Mouse (Mus musculus) heart, postnatal 0 days (tissue): ENCODE results near the gene Mfap2. TPM values are rescaled to one million over a fixed set of nuclear protein-coding genes. Genes with fewer than 3 reads are reported as not detected.

Experiments used
- ATAC-seq: fragments of 200-750 bp; cut with Nextera tagmentation; 2 replicates; pipeline ENCODE4 v1.8.0; 2017; ENCODE audit warnings: low read depth, moderate number of reproducible peaks, moderate library complexity; ENCODE audit not compliant: insufficient read depth
- DNase-seq: peaks from one replicate; pipeline ENCODE4 v3.0.0-alpha.2; 2016; ENCODE audit warnings: low spot score
- H3K27ac ChIP-seq: fragments of 300-500 bp; sonication (generic); 2 replicates; pipeline ENCODE4 v1.5.1; 2014; ENCODE audit warnings: low read depth, mild to moderate bottlenecking
- H3K27me3 ChIP-seq: fragments of 300-500 bp; sonication (generic); 2 replicates; pipeline ENCODE4 v1.6.1; 2014; ENCODE audit warnings: low read length, mixed read lengths; ENCODE audit not compliant: control insufficient read depth, insufficient read depth
- H3K36me3 ChIP-seq: fragments of 300-500 bp; sonication (generic); replicated peaks from 2 replicates; pipeline ENCODE4 v1.6.1; 2014; ENCODE audit warnings: low read length, mixed read lengths; ENCODE audit not compliant: control insufficient read depth, insufficient read depth
- H3K4me1 ChIP-seq: fragments of 300-500 bp; sonication (generic); 2 replicates; pipeline ENCODE4 v1.6.1; 2014; ENCODE audit warnings: antibody characterized with exemption; ENCODE audit not compliant: control insufficient read depth, insufficient read depth
- H3K4me2 ChIP-seq: fragments of 300-500 bp; sonication (generic); 2 replicates; pipeline ENCODE4 v1.6.1; 2014; ENCODE audit warnings: low read depth, mild to moderate bottlenecking, low read length, moderate library complexity
- H3K4me3 ChIP-seq: fragments of 300-500 bp; sonication (generic); 2 replicates; pipeline ENCODE4 v1.5.1; 2014; ENCODE audit warnings: low read depth, low read length
- H3K9ac ChIP-seq: fragments of 300-500 bp; sonication (generic); replicated peaks from 2 replicates; pipeline ENCODE4 v1.6.1; 2014; ENCODE audit warnings: low read depth, low read length, mixed read lengths
- H3K9me3 ChIP-seq: fragments of 300-500 bp; sonication (generic); replicated peaks from 2 replicates; pipeline ENCODE4 v1.6.1; 2016; ENCODE audit warnings: low read length; ENCODE audit not compliant: control insufficient read depth
- CTCF ChIP-seq: IDR thresholded peaks from 2 replicates; pipeline ENCODE4 v1.5.1; 2016; ENCODE audit warnings: antibody characterized with exemption, control low read depth, low read depth
- EP300 ChIP-seq: IDR thresholded peaks from 2 replicates; pipeline ENCODE4 v1.6.1; 2016; ENCODE audit warnings: antibody characterized with exemption, low read depth
- whole genome bisulfite sequencing: fragments of 180-500 bp; shearing (Covaris S2); extraction: QIAGEN DNeasy Blood & Tissue Kit; methylation state at CpG from one replicate; pipeline ENCODE4 v1.1.7; 2014; 5-methylcytosine and 5-hydroxymethylcytosine counted together
- polyA plus RNA-seq: library from polyadenylated mRNA; unstranded; fragments of >200 nt; fragmentation: Nextera tagmentation; extraction: Ambion mirVana; gene quantifications from 2 replicates; pipeline ENCODE4 v1.2.1, GENCODE M21; 2015
- total RNA-seq: library from RNA; depleted of rRNA; stranded (reverse); fragments of >200 nt; gene quantifications from 2 replicates; pipeline ENCODE4 v1.2.3, GENCODE M21; 2014; ENCODE audit warnings: low replicate concordance

Gene Mfap2
- total and polyA plus RNA-seq, 2 experiments from 2014 or later: 45.0 to 114 TPM

DNA sequence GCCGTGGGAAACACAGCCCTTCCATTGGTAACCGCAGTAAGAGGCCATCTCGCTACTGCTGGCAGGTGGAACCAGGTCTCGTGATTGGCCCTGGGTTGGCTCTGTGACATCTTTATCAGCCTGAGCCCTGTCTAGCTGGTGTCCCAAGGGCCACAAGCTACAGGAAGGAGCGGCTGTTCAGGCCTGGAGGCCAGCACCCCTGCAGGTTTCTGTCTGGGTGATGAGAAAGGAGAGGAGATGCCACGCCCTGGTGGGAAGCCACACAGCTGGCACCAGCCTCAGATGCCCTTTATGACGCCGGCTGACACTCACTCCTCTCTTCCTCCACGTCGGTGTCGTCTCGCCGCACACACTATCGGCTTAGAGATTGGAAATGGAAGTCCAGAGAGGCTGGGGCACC is 20.8 kb upstream of the Mfap2 start:
- Histone ChIP-seq H3K4me1 (peaks cover 6% of the 10 kb centered on the region), H3K27ac (no peak overlapping the region), H3K4me3 (no peak overlapping the region), H3K36me3 (peaks cover 19% of the 10 kb centered on the region), H3K4me2 (no peak overlapping the region), H3K9me3 (no peaks in the 10 kb centered on the region), H3K27me3 (no peaks in the 10 kb centered on the region), H3K9ac (no peak overlapping the region)
- 83% methylated on average over 14 of the region's 14 CpGs for WGBS
- no peak for TF ChIP-seq CTCF
- TF ChIP-seq EP300: no peak
- ATAC-seq: no peak
- no peak for DNase-seq

DNA sequence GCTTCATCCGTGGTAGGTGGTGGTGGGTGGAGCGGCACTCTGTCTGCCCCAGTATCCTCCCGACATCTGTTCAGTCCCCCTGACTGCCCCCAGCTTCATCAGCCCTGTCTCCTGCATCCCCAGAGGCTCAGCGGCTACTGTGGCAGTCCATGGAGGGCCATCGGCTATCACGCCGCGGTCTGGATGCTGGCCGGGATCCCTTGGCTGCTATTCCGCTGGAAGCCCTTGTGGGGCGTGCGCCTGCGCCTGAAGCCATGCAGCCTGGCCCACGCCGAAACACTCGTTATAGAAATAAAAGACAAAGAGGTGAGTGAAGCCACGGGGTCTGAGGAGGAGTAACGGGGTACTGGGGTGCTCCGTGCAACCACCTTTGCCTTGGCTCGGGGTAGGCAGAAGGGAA is 18.0 kb upstream of the Mfap2 start:
- DNase-seq (no peak), ATAC-seq (no peak)
- Histone ChIP-seq H3K36me3 (peaks cover 45% of the 10 kb centered on the region), H3K4me1 (peaks cover 5% of the 10 kb centered on the region), H3K9ac (no peak overlapping the region), H3K4me2 (no peak overlapping the region), H3K4me3 (no peak overlapping the region), H3K27ac (no peak overlapping the region), H3K9me3 (no peaks in the 10 kb centered on the region), H3K27me3 (no peaks in the 10 kb centered on the region)
- TF ChIP-seq EP300 (no peak), CTCF (no peak)
- WGBS: 80% methylated on average over 20 of the region's 20 CpGs

DNA sequence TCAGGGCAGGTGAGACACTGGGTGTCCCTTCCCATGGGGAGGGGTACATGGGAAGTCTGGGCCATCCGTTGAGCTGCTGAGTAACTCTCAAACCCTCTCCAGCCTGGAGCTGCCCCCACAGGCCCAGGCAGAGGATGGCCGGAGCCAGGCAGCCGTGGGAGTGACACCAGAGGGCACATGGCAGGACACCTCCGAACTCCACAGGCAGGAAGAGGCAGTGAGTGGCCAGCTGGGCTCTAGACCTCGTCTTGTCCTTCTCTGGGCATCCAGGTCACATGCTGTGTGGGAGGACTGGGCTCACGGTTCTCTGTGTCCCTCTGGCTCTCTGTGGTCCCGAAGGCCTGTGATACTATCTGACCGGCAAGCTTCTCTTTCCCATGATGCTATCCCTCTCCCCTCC is 16.4 kb upstream of the Mfap2 start:
- Histone ChIP-seq H3K36me3 (peaks cover 52% of the 10 kb centered on the region), H3K9ac (no peak overlapping the region), H3K4me1 (no peaks in the 10 kb centered on the region), H3K9me3 (no peaks in the 10 kb centered on the region), H3K27ac (no peak overlapping the region), H3K4me2 (no peak overlapping the region), H3K4me3 (no peak overlapping the region), H3K27me3 (no peaks in the 10 kb centered on the region)
- DNase-seq: no peak
- 67% methylated on average over 8 of the region's 8 CpGs for WGBS
- no peak for TF ChIP-seq EP300
- TF ChIP-seq CTCF: no peak
- no peak for ATAC-seq

DNA sequence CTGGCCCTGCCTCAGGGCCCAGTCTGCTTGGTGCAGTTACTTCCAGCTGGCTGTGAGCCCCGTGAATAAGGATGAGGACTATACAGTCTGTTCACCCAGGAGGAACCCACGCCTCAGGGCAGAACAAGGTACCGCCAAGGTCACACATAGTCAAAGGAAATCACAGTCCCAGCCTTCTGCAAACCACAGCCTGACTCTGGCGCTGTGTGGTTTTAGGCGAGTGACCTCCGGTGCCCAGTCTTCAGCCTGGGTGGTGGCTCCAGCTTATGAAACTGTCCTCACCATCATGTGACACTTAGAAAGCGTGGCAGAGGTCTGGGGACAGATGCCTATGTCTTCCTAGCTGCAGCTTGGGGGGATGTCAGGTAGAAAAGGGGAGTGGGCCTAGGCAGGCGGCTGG is 14.4 kb upstream of the Mfap2 start:
- TF ChIP-seq CTCF (no peak), EP300 (no peak)
- 0 out of 2 replicates have a peak, but pooled peaks have one; percentile 9 for ATAC-seq
- Histone ChIP-seq H3K27me3 (no peaks in the 10 kb centered on the region), H3K36me3 (peaks cover 72% of the 10 kb centered on the region), H3K9me3 (no peaks in the 10 kb centered on the region), H3K9ac (no peak overlapping the region), H3K27ac (no peak overlapping the region), H3K4me1 (no peaks in the 10 kb centered on the region), H3K4me3 (no peak overlapping the region), H3K4me2 (no peak overlapping the region)
- WGBS: 88% methylated on average over 8 of the region's 8 CpGs
- no peak for DNase-seq

DNA sequence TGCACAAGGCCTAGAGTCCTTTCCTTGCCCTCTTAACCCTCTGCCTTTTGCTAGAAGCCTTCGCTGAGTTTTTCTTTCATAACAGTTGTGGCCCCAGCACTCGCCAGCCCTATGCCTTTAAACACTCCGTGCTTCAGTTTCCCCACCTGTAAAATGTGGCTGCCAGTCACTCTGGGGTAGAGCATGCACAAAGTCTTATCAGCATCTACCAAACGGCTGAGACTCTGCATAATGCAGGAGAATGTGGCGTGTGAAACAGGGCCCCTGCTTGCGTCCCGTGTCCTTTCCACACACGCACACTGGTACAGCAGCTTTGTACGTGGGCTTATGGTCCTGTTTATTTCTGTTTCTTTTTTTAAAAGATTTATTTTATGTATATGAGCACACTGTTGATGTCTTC is 13.4 kb upstream of the Mfap2 start:
- Histone ChIP-seq H3K9me3 (no peaks in the 10 kb centered on the region), H3K4me1 (no peaks in the 10 kb centered on the region), H3K9ac (no peak overlapping the region), H3K36me3 (peaks cover 82% of the 10 kb centered on the region), H3K27ac (no peak overlapping the region), H3K27me3 (no peaks in the 10 kb centered on the region), H3K4me2 (no peak overlapping the region), H3K4me3 (no peak overlapping the region)
- ATAC-seq (no peak), DNase-seq (no peak)
- WGBS: 88% methylated on average over 9 of the region's 9 CpGs
- TF ChIP-seq EP300: no peak
- TF ChIP-seq CTCF: no peak

DNA sequence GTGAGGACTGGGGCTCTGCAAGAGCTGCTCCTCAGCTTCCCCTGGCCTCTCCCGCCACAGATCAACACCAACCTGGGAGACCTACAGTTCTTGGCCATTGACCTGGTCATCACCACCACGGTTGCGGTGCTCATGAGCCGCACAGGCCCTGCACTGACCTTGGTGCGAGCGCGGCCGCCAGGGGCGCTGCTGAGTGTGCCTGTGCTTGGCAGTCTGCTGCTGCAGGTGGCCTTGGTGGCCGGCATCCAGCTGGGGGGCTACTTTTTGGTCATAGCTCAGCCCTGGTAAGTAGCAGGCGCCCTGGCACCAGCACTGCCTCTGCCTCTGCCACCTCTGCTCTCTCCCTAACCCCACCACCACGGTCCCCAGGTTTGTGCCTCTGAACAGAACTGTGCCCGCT is 4.2 kb upstream of the Mfap2 start:
- Histone ChIP-seq H3K4me1 (peaks cover 8% of the 10 kb centered on the region; the same call in 1 of the 2 replicates), H3K27ac (no peak overlapping the region), H3K27me3 (no peaks in the 10 kb centered on the region), H3K36me3 (peaks cover 51% of the 10 kb centered on the region), H3K9me3 (no peaks in the 10 kb centered on the region), H3K9ac (no peak overlapping the region), H3K4me3 (no peak overlapping the region), H3K4me2 (no peak overlapping the region)
- no peak for DNase-seq
- WGBS: 80% methylated on average over 10 of the region's 13 CpGs
- TF ChIP-seq EP300: no peak
- peak; percentile 32; the same call in 1 of the 2 replicates for TF ChIP-seq CTCF
- ATAC-seq: no peak
